Mouse (Mus musculus): ENCODE results near the gene Zbtb38.

The Zbtb38 gene

DNA sequence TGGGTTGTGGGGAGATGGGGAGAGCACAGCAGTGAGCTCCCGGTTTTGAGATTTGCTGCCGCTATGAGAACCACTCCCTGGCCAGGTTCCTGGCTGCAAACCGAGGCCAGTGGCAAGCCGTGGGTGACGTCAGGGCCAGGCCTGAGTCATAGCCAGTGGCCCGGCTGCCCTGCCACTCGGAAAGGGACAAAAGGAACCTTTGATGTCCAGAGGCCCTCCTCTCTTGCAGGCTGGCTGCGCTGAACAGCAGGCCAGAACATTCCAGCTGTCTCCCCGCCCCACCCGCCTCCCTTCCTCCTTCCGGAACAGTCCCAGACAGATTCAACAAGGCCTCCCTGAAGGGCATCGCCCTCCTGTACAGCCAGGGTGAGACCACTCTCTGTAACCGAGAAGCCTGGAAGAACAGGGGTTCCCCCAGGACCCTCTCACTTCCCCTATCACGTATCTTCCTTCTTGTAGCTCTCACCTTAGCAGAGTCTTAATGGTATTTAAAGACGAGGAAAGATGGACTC, at the start of gene Zbtb38:
Zbtb38 (minus strand) TSS at position 229 of the 512 bp plus-strand sequence.
- peak; percentile 79 for DNase-seq

DNA sequence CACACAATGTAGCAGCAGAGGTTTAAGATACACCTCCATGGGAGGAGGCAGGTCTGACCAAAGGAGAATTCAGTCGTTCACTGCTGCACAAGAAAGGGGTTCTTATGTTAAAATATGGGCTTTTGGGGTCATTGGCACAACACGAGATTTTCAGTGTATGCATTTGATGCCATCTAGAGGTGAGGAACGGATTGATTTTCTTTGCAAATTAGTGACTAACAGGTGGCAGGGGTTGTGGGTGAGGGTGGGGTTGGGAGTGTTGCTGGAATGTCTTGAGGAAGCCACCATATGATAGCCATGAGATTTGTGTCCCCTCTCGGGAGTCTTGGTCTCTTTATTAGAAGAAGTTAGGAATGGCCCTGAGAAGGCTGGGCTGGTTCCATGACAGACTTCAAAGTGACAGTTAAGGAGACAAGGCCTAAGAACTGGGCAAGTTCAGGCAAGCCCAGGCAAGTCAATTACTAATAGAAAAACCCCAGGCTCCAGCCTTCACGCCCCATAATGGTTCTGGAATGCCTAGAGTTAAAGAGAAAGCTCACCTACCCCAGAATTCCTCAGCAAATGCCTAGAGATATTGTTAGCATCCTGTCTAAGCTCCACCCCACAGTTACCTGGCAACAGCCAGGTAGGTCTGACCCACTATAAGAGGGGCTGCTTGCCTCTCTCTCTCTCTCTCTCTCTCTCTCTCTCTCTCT, 47.6 kb upstream of the Zbtb38 start:
- DNase-seq: no peak

DNA sequence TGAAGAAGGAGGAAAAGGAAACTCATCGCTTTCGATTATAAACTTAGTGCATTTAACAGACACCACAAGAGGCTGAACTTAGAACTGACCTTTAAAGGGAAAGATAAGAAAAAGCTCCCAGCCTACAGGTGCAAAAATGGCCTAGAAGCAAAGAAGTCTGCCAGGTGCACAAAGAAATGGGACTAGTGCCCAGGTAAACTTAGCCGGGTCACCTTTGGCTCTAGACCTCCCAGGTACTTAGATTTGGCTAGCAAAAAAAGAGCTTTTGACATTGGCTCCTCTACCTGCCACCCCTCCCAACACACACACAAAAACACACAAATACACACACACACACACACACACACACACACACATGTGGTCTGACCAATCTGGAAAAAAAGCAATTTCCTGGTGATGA, 44.7 kb upstream of the Zbtb38 start:
- DNase-seq: no peak

DNA sequence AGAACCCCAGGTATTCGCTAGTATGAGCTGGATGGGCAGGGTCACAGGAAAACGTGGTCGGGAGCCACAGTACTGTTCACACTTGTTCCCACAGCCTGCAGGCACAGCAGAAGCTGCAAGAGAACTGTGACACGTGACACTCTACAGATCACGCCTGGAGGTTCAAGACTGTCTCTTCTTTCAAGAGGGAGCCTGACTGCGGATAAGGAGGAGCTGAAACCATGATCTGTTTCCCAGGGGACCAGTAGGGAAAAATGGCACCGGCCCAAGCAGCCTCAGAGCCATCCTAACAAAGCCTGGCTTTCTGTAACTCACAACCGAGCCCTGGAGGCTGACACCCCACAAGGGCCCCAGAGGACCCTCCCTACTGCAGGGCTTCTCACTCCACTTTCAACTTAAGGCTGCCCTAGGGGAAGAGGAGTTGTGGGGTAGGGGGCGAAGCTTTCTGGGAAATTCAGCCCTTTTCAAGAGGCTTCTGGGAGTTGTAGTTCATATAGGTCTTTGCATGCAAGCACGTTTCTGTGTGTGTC, 42.8 kb upstream of the Zbtb38 start:
- DNase-seq: peak; percentile 31

DNA sequence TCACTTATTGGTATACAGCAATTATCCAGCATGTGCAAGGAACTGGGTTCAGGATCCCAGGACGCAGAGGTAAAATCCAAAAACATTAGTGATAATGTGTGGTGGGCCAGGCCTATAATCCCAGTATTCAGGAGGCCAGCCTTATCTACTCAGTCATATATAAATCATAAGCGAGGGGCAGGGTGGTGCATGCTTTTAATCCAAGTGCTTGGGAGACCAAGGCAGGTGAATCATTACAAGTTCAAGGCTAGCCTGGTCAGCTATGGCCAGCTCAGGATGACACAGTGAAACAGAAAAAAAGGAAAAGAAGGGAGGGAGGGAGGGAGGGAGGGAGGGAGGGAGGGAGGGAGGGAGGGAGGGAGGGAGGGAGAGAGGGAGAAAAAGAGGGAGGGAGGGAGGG, 42.0 kb upstream of the Zbtb38 start:
- no peak for DNase-seq

DNA sequence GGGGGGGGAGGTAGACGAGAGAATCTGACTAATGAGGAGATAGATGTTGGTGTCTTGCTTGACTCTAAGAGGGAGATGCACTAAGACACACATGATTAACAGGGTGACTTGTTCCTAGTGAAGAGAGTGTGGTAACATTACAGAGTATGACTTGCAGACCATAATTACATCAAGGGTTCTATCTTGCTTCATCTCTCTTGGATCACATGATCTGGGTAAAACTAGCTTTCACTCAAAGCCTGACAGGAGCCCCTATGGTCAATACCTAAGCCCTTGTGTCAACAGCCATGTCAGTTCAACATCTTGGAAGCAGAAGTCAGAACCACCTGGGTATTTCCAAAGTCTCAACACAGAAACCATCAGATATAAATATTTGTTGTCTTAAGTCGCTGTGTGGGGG, 39.9 kb upstream of the Zbtb38 start:
- no peak for DNase-seq

DNA sequence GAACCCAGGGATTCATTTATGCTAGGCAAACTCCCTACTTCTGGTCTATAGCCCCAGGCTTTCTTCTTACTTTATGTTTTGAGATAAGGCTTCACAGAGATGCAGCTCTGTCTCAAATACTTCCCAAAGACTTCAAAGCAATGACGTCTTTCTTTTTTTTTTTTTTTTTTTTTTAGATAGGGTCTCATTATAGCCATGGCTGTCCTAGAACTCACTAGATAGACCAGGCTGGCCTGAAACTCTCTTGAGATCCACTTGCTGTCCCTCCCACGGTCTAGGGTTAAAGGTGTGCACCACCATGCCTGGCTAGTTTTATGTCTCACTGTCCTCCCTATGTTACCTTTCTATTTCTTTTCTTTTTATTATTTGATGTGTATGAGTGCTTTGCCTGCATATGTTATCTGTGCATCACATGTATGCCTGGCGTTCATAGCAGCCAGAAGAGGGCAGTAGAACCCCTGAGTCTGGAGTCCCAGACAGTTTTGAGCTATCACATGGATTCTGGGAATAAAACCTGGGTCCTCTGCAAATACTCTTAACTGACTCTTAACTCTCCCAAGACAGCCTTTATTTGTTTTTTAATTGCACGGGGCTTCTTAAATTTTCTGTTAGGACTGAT, 37.9 kb upstream of the Zbtb38 start:
- DNase-seq: no peak

DNA sequence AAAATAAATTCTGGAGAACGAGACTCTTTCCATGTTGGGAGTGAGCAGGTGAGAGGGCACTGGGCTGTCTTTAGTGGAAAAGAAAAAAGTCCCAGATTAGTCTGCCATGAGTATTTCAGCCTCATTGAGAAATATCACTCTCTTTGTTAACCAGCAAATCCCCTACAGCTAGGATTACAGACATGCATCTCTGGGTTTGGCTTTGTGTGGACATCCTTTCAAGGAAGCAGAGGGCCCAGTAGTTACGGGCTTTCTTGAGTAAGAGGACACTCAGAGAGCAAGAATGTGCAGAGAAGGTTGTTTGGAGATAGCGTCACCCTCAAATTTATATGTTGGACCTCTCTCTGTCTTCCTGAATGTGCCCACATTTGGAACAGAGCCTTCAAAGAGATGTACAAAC, 37.3 kb upstream of the Zbtb38 start:
- no peak for DNase-seq

DNA sequence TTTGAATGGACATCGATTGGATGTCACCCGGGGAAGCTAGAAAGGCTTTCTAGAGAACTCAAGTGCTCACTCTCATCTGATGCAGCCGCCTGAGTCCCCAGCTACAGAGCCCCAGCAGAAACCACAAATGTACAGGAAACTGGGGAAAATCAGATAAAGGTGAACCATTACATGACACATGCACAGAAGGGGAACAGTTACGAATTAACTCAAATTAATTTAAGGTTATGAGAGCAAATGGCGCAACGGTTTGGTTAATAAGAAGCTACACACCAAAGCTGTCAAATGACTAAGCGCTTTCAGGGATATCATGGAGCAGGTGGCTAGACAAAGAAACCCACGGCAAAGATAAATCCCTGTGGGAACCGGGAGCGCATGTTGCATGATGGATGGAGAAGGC, 35.2 kb upstream of the Zbtb38 start:
- DNase-seq: peak; percentile 39

DNA sequence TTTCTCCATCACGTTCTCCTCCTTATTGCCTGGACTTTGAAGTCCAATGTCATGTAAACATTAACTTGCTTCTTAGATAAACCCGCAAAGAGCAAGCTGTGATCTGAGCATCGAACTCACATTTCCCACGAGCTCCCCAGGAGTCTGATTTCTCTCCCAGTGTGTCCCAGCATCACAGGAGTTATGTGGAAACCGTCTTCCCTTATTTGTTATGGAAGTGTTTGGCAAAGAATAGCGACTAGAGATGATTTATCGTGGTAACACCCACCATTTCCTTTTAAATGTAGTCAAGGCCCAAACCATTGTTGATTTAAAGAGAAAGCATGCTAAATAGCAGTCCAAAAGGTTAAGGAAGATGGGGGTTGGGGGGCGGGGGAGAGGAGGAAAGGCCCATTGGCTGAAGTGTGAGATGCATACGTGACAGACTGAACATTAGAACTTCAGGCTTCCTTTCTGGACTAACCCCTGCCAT, 33.3 kb upstream of the Zbtb38 start:
- DNase-seq: peak; percentile 34

DNA sequence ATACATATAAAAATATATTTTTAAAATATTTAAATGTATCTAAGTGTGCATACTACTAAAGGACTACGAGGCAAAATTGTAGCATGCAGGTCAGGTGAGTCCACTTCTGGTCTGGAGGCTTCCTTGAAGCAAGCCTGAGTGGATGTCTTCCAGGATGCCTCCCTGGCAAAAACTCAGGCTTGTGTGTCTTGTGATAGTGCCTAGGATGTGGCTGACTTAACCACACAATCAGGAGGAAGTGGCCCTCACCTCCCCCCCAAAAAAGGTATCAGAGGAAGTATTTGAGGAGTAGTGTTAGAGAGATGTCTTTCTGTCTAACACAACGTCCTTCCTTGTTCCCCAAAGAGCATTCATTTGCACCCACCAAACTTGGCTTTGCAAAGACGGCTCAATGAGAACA, 32.6 kb upstream of the Zbtb38 start:
- DNase-seq: no peak

DNA sequence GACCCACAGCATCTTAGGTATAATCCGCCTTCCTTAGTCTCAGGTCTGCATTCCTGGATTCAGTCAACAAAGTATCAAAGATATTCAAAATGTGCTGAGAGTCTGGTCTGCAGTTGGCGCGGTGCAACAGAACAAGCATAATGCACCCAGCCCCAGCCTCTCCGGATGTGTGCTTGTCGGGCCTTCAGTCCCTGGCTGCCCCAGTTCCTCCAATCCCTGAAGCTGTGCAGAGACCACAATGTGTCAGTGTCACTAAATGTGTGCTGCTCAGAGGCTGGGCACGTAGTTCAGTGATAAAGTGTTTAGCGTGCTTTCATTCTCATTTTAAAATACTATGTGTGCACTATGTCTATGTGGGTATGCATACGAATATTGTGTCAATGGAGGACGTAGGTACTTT, 31.0 kb upstream of the Zbtb38 start:
- DNase-seq: no peak

DNA sequence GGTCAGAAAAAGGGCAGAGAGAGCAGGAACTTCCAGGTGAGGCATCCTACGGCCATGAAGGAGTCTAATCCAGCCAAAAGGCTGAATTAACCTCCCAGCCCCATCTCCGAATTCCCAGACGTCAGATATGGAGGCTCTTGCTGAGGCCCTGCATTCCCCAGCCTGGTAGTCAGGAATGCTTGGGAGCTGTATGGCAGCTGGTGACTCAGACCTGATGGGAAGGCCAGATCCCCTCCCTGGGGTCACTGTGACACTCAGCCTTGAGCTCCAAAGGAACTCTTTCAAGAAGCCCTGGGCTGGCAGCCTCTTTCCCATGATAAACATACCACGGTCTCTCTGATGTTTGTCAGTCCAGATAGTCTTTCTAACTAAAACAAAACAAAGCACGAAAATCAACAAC, 30.6 kb upstream of the Zbtb38 start:
- no peak for DNase-seq

DNA sequence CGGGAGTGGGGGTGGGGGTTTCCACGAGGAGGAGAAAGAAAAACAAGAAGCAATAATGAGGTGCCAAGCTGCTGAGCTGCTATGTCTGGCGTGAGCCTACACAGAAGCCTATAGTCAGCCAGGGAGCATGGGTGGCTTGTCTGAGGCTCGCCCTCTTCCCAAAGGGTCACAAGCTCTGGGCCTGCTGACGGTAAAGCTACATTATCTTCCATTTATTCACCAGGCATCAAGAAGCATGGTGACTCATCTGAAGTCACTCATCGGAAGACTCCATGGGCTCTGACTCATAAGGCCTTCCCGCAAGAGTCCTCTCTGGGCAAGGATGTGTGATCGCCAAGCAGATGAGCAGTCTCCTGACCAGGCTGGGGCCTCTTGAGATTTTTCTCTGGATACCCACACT, 29.4 kb upstream of the Zbtb38 start:
- no peak for DNase-seq

DNA sequence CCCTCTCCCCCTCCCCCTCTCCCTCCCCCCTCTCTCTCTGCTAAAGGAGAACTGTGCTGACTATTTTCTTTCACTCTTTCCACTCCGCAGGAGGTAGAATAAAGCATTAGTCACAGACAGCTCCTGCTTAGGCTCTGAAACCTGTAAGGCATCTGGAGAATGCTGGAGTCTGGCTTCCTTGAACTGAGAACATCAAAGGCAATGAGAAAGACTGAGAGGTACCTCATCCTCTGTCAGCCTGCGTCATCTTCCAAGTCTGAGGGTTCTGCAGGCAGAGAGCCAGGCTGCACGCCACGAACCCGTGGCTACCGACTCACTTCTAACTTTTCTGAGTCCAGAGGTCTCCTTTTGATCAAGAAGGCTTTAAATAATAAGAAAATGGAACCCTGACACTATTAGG, 20.5 kb upstream of the Zbtb38 start:
- no peak for DNase-seq

DNA sequence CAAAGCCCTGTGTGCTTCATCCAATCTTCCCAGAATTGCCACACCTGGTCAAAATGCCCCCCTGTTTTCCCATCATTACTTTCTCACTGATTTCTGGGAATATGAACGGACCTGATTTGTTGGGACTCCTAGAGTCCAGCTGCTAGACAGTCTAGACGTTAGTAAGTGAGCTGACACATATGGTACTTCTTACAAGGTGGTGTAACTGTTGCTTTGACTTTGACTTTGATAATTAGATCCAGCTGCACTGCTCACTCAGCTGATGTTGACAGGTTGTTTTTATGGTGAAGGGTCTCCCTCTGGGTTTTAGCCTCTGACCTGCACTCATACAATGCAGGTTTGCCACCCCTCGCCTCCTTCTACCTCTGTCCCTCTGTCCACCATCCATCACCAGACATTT, 17.8 kb upstream of the Zbtb38 start:
- no peak for DNase-seq

DNA sequence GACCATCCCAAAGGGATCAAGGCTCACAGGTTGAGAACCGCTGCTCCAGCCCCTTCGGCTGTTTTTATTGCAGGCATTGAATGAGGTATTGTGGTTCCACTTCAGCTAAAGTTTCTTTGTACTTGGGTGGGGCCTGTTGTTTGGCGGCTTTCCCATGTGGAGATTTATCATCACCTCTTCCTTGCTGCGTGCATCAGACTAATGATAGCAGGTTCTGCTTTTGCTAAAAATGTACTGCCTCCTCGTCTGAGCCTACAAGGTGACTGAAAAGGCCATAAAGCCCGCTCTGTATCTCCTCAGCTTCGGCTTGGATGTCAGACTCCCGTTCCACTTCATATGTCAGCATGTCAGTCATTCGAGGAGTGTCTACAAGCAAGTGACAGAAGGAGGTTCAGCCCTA, 17.0 kb upstream of the Zbtb38 start:
- DNase-seq: no peak

DNA sequence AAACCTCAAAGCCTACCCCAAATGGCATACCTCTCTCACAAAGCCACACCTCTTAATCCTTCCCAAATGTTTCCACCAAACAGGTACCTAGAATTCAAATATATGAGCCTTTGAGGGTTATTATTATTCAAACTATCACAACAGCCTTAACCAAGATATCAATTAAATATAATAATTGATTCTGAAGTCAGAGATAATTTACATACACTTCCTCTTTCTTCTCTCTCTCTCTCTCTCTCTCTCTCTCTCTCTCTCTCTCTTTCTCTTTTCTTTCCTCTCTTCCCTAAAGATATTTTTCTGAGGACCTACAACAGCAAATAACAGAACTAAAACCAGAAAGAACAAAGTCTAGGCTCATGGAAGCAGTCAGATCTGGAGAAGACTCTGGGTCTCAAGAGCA, 15.2 kb upstream of the Zbtb38 start:
- DNase-seq: no peak

DNA sequence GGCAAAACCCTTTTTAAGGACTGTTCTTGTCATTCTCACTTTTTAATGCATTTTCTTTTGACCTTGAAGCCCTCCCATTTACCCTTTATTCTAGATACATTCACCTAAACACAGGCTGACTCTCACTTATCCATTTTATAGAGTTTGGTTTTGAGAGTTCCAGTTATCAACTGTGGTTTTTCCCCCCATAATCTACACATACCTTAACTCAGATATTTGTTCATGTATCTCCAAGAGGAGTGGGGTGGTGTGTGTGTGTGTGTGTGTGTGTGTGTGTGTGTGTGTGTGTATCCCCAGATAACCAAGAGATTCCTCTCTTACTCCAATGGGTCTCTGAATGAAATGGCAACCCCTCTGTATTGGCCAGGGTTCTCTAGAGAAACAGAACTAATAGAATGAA, 13.4 kb upstream of the Zbtb38 start:
- DNase-seq: no peak

DNA sequence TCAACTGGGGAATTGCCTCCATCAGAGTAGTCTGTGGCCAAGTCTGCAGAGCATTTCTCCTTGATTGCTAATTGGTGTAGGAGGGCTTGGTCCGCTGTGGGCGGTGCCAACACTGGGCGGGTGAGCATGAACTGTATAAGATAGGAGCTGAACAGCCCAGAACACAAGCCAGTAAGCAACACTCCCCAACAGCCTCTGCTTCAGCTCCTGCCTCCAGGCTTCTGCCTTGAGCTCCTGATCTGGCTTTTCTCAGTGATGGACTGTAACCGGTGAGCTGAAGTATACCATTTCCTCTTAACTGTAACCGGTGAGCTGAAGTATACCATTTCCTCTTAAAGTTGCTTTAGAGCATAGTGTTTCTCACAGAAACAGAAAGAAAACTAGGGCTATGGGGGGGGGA, 12.8 kb upstream of the Zbtb38 start:
- DNase-seq: no peak

DNA sequence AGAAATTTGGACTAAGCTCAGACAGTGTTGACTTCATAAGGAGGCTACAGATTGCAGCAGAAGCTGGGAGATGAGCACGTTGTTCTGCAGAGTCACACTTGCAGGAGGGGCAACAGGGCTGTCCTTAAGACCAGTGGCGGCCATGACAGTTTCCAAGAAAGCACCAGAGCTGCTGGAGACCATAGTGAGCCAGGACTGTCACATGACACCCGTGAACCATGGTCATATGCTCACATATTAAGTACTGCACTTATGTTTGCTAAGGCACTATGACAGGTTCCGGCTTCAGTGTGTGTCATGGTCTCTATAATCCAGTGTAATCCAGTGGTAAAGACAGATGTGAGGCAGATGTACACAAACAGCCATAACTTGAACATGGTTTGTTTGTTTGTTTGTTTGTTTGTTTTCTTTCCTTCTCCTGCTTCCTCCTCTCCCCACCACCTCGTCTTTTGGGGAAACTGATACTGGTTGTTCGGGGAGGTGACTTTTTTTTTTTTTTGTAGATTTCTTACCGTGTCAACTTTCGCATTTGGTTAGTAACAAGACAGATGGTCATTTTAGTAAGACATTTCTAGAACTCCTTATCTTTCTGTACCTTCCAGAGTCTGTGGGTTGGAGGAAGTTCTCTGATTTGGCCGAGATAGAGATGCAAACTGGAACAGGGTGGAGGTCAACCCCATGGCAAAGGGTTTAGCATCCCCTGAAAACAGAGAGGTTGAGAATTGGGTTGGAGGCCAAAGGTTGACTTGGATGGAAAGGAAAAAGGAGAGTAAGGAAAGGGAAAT, 11.4 kb upstream of the Zbtb38 start:
- no peak for DNase-seq

DNA sequence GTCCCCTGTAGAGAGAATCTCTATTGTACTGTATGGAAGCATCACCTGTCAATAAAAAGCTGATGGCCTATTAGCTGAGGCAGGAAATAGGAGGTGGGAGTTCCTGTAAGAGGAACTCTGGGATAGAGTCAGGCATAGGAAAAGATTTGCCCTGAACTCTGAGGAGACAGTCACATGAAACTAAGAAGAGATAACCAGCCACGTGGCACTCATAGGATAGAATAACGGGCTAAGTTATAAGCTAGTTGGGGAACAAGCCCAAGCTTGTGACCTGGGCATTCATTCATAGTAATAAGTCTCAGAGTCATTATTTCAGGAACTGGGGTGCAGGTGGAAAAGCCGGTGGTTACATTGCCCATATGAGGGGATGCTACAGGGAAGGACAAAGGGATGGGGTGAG, 10.4 kb upstream of the Zbtb38 start:
- DNase-seq: no peak

DNA sequence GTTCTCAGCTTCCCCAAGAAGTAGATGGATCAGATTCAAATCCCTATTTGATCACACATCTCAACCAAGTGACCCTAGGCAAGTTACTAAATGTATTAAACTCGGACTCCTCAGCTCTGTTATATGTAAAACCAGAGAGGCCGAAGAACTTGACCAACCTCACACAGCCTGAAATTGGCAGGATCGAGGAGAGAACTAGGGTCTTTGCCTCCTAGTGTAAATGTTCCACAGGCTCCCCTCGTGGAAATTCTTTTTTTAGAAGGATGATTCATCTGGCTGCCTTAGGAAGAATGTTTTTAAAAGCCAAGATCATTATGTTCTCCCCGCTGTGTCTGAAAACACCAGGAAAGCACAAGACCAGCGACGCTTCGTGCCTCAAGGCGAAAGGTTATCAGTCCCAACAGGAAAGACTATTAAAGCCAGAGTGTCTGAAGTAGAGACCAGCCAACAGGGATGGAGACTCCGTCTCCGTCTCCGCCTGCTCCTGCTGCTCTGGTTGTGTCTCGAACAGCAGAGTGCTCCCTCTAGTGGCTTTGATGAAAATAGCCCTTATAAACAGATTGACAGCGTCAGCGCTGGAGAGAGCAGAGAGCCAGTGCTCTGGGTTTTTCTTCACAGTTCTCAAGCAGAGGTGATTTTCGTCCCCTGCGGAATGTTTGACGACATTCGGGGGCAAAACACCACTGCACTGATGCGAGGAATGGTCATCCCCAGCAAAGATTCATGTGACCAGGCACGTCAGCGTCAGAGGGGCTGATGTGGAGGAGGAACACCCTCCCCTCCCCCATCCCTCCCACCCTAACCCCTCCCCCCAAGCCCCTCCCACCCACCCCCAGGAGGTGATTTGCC, 6.3 kb upstream of the Zbtb38 start:
- peak; percentile 69 for DNase-seq

All from kidney, adult 18-20 months (tissue).